Mouse (Mus musculus): ENCODE measurements around the gene Plekhh3. TPM values are rescaled to one million over a fixed set of nuclear protein-coding genes. Genes with fewer than 3 reads are reported as not detected.
"Not testable (repeated sequence)": the region's sequence is repeated elsewhere in the genome, so short reads cannot be mapped to it uniquely, and the experiment has no call there.

Plekhh3 gene
- total RNA-seq, 2 experiments from 2014 or later, result 14.2 to 16.1 TPM

- DNase-seq (ENCODE audit: low spot score in 2 of 2), result no peak
These were observed 18.3 kb downstream of the Plekhh3 start for GRCm38 (mm10) chr11:101152825-101153224.

DNA sequence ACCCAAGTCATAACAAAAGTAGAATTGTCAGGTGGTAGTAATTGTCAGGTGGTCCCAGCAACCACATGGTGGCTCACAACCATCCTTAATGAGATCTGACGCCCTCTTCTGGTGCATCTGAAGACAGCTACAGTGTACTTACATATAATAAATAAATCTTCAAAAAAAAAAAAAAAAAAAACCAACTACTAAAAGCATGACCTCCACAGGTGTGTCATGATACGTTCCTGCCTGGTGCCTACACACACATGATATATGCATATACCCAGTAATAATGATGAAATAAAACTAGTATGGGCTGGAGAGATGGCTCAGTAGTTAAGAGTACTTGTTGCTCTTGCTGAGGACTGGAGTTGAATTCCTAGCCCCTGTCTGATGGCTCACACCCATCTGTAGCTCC is 20.1 kb downstream of the Plekhh3 start:
- DNase-seq (ENCODE audit: low spot score in 2 of 2), result no peak

DNA sequence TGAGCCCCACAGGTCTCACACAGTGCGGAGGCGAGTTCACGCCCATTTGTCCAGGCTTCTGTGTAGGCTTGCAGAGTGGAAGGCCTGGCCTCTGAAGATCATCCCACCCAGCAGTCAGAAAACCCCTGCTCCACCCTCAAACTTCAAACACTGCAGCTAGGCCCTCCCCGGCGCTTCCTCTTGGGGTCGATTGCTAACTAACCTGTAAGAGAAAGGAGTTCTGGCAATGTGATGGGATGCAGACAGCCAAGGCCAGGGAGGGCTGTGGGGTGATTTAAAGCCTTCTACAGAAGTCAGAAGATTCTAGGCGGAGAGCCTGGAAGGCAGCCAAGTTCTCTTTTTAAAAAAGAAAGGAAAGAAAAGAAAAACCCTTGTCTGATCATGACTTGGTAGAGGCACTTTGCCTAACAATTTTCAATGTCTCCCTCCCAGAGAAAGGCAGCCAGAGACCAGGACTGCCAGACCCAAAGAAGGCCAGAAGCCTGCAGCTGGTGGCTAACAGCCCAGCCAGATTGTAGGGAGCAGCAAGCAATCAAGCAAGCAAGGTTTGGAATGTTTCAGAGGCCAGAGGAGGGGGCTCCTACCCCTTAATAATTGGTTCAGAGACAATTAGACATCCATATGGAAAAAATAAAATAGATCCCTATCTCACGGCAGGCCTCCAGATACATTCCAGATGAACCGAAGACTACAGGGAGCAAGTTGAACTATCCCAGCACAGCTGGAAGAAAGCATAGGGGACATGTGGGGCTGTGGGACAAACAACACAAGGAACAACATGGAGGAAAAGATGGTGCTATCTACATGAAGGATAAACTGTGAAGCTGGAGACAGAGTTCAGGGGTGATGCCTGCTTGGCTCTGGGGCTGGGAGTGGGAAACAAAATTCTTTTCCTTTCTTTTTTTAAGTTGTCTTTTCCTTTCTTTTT is 21.7 kb downstream of the Plekhh3 start:
- DNase-seq (ENCODE audit: low spot score in 2 of 2), result no peak

GRCm38 (mm10) chr11:101148751-101149150 is 22.4 kb downstream of the Plekhh3 start:
- DNase-seq (ENCODE audit: low spot score in 2 of 2), result no peak

DNA sequence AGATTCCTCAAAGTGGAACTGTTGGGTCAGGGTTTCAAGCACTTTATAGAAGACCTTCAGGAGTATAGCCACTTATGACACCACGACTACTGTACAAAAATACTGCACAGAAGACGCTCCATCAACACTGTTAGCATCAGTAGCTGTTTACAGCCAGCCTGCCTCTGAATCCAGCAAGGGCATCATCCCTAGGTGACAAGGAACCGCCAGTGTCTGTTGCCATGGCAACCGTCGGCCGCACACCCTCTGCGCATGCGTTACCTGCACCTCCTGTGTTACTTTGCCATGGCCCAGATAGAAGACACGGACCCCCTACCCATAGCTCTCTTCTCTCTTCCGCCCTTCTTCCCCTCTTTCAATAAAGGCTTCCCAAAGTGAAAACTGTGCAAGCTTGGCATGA is 24.8 kb downstream of the Plekhh3 start:
- no peak for DNase-seq (ENCODE audit: low spot score in 2 of 2)

- DNase-seq (ENCODE audit: low spot score in 2 of 2), result peak in 1 of 2 experiments; percentile 43
These were observed 27.6 kb downstream of the Plekhh3 start for GRCm38 (mm10) chr11:101143338-101144225.

GRCm38 (mm10) chr11:101142215-101142967 is 28.8 kb downstream of the Plekhh3 start:
- no peak for DNase-seq (ENCODE audit: low spot score in 2 of 2)

GRCm38 (mm10) chr11:101141088-101141487 is 30.1 kb downstream of the Plekhh3 start:
- no peak for DNase-seq (ENCODE audit: low spot score in 2 of 2)

DNA sequence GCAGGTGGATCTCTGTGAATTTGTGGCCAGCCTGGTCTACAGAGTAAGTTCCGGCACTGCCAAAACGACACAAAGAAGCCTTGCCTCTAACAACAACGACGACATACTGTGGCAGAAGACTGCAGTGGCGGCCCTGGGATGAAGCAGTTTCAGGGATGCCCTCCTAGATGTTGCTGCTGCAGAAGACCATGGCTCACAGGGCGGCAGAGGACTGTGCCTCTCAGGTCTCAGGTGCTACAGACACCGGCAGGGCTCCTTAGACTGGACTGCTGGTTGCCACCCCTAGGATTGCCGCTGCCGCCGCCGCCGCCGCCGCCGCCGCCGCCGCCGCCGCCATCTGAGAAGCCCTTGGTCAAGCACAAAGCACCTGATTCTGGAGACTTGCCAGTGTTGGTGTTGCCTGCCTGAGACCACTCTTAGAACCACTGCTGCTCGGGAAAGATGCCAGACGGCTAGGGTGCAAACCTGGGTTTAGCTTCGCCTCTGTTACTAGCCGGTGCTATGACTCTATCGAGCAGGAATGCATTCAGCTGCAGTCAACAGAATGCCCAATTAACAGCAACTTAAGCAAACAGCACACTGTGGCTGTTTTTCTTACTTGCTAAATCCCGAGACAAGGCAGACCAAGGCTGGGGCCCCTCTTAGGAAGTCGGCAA is 30.9 kb downstream of the Plekhh3 start:
- no peak for DNase-seq (ENCODE audit: low spot score in 2 of 2)

DNA sequence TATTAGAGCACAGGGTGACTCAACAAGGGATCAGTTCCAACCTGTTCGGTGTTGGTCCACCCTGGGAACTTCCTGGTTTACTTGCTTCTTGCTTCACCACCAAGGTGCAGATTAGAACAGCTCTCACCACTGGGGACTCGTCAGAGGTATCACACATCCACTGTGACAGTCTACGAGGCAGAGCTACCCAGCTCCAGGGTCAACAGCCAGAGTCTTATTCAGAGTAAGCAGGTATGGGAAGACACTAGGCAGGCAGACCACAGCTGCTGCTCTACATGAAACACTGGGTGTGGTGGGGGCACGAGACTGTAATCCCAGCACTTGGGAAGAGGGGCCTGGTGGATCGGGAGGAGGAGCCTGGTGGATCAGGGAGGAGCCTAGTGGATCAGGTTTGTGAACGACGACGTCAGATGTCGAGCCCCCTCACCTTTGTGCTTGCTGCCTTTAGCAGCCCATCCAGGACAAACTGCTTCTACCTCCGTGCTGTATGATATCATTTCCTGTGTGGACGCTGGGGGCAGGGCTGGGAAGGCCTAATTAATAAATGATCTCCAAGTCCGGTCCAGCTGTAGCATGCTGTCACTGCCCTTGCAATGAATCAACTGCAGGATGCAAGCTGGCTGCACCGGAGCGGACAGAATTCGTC is 32.5 kb downstream of the Plekhh3 start:
- no peak for DNase-seq (ENCODE audit: low spot score in 2 of 2)

- DNase-seq (ENCODE audit: low spot score in 2 of 2), result no peak
These were observed 34.2 kb downstream of the Plekhh3 start for GRCm38 (mm10) chr11:101137000-101137399.

- DNase-seq (ENCODE audit: low spot score in 2 of 2), result peak in 1 of 2 experiments; percentile 48
These were observed 36.8 kb downstream of the Plekhh3 start for GRCm38 (mm10) chr11:101134217-101134865.

- DNase-seq (ENCODE audit: low spot score in 2 of 2), result no peak
These were observed 38.1 kb downstream of the Plekhh3 start for GRCm38 (mm10) chr11:101133037-101133436.

DNA sequence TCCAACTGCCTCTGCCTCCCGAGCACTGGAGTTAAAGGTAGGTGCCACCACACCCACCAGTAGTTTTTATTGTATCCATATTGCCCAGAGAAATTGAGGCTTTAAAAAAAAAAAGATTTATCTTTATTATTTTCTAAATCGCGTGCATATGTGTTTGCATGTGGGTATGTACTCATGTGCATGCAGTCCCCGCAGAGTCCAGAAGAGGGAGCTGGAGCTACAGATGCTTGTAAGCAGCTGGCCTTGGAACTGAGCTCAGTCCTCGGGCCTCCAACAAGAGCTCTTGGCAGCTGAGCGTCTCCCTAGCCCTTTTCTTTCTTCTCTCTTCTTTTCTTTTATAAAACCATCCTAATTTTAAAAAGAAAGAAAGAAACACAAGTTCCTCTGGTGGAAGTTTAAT is 39.5 kb downstream of the Plekhh3 start:
- DNase-seq (ENCODE audit: low spot score in 2 of 2), result no peak

GRCm38 (mm10) chr11:101131187-101131586 is 40.0 kb downstream of the Plekhh3 start:
- DNase-seq (ENCODE audit: low spot score in 2 of 2), result no peak

DNA sequence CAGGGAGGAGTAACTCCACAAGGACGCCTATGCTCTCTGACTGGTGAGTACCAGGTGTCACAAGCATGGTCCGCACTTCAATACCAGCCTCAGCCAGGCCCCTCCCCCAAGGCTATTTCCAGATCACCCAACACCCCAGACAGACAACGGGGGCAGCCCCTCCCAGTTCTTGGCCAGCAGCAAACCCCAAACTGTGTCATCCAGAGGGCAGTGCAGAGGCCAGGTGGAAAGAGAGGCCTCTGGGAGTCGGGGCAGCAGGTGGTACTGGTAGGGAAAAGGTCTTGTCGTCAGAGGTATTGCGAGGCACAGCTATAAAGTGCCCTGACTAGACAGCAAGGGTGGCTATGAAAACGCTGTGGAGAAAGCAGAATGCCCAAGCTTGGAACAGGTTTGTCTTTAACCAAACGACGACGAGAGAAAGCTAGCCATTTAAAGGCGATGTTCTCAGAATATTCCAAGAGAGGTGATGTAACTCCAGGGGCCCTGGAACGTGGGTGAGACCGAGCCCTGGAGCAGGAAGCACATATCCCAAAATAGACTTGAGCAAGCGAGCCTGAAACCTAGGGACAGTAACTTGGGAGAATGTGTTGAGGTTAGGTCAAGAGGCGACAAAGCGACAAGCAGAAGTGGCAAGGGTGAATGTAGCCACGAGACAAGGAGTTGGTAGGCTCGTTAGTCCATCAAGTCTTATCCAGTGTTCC is 40.9 kb downstream of the Plekhh3 start:
- no peak for DNase-seq (ENCODE audit: low spot score in 2 of 2)

GRCm38 (mm10) chr11:101128996-101129577 is 42.1 kb downstream of the Plekhh3 start:
- no peak for DNase-seq (ENCODE audit: low spot score in 2 of 2)

DNA sequence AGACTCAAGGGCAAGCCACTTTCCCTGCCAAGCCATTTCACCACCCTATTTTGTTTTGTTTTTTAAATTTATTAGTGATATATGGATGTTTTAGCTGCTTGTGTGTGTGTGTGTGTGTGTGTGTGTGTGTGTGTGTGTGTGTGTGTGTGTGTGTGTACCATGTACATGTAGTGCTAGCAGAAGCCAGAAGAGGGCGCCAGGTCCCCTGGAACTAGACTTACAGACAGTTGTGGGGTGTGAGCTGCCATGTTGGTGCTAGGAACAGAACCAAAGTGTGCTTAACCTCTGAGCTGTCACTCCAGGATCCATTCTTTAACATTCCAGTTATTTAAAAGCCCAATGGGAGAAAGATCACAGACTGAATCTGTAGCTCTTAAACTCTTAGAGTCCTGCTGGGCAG is 44.1 kb downstream of the Plekhh3 start:
- DNase-seq (ENCODE audit: low spot score in 2 of 2), result no peak

DNA sequence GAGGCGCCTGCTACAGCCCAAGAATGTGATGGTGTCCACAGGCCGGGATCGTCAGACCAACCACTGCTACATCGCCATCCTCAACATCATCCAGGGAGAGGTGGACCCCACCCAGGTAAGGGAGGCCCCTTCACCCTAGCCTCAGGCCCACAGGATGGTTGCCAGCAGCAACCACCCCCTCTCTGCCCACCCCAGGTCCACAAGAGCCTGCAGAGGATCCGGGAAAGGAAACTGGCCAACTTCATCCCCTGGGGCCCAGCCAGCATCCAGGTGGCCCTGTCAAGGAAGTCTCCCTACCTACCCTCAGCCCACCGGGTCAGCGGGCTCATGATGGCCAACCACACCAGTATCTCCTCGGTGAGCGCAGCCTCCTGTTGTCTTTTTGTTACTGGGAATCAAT is 46.1 kb downstream of the Plekhh3 start:
- not testable (repeated sequence) for DNase-seq (ENCODE audit: low spot score in 2 of 2)

Measured in layer of hippocampus, postnatal 14 days (tissue).